Mouse (Mus musculus) kidney, adult 8-10 months (tissue): ENCODE results near the gene Olfr825.
"Not testable (repeated sequence)": the region's sequence is repeated elsewhere in the genome, so short reads cannot be mapped to it uniquely, and the experiment has no call there.

Source experiments
- DNase-seq, 2 experiments: peaks; one replicate each; pipeline ENCODE4 v3.0.0; 2022

Olfr825 gene

GRCm38 (mm10) chr10:130166666-130167065, at the start of gene Olfr825:
TSS of gene Olfr825 (minus strand) at chr10:130166766.
- no peak for DNase-seq

GRCm38 (mm10) chr10:130214303-130214702, 47.7 kb upstream of the Olfr825 start, which contains the start of gene Olfr827:
TSS of gene Olfr827 (minus strand) at chr10:130214403.
- DNase-seq, result no peak

GRCm38 (mm10) chr10:130184086-130184485, 17.5 kb upstream of the Olfr825 start, which contains the start of gene Olfr826:
TSS of gene Olfr826 (minus strand) at chr10:130184186.
- no peak for DNase-seq

GRCm38 (mm10) chr10:130165196-130165595, 1.4 kb downstream of the Olfr825 start:
- no peak for DNase-seq

- DNase-seq, result no peak
Observed at GRCm38 (mm10) chr10:130144121-130144520, 22.4 kb downstream of the Olfr825 start.

- not testable (repeated sequence) for DNase-seq
Observed at GRCm38 (mm10) chr10:130142481-130142880, 24.1 kb downstream of the Olfr825 start.

GRCm38 (mm10) chr10:130134811-130135210, 31.8 kb downstream of the Olfr825 start:
- DNase-seq, result no peak

- not testable (repeated sequence) for DNase-seq
Observed at GRCm38 (mm10) chr10:130129900-130130299, 36.7 kb downstream of the Olfr825 start, which contains the start of gene Olfr824. TSS of gene Olfr824 (minus strand) at chr10:130130000.

GRCm38 (mm10) chr10:130116045-130116444, 50.5 kb downstream of the Olfr825 start:
- not testable (repeated sequence) for DNase-seq

GRCm38 (mm10) chr10:130115283-130115682, 51.3 kb downstream of the Olfr825 start, which contains the start of gene Olfr823:
TSS of gene Olfr823 (minus strand) at chr10:130115383.
- DNase-seq, result not testable (repeated sequence)
